Mouse (Mus musculus): ENCODE results near the gene Kcnq2.

- TF ChIP-seq CHD2 (IDR thresholded peaks at IDR 0.05; ENCODE audit: low read length): no peak
- TF ChIP-seq USF1 (IDR thresholded peaks at IDR 0.05; ENCODE audit: low read depth, low read length): no peak
- no peak for TF ChIP-seq SMC3 (IDR thresholded peaks at IDR 0.05; ENCODE audit: low read depth, low read length)
- TF ChIP-seq NRF1 (IDR thresholded peaks at IDR 0.05; ENCODE audit: low read depth, low read length): no peak
- TF ChIP-seq TCF12 (IDR thresholded peaks at IDR 0.05; ENCODE audit: low read depth, low read length): no peak
- no peak for TF ChIP-seq POLR2A (IDR thresholded peaks at IDR 0.05; ENCODE audit: low read depth, low read length)
- no peak for TF ChIP-seq NELFE (IDR thresholded peaks at IDR 0.05; ENCODE audit: low read depth, low read length)
- no peak for TF ChIP-seq CTCF (conservative IDR thresholded peaks at IDR 0.05 in 1 of 2, IDR thresholded peaks at IDR 0.05 in 1 of 2; ENCODE audit: low read depth in 2 of 2, low read length in 2 of 2)
- TF ChIP-seq ZNF384 (IDR thresholded peaks at IDR 0.05; ENCODE audit: low read depth, low read length): no peak
- no peak for TF ChIP-seq ETS1 (conservative IDR thresholded peaks at IDR 0.05; ENCODE audit: low read depth, low read length)
- TF ChIP-seq MAZ (IDR thresholded peaks at IDR 0.05; ENCODE audit: low read depth, low read length): no peak
- no peak for TF ChIP-seq RAD21 (IDR thresholded peaks at IDR 0.05; ENCODE audit: low read depth, low read length)
These were observed 82.9 kb downstream of the Kcnq2 start for GRCm38 (mm10) chr2:181052171-181052570.

Data from CH12.LX (cell line).